Mouse (Mus musculus): Measurements from ENCODE around the gene Pex14. TPM values are rescaled to one million over a fixed set of nuclear protein-coding genes. Genes with fewer than 3 reads are reported as not detected.

Pex14 gene
- 10 to 100 TPM; 30.8 to 31.7 TPM for polyA plus RNA-seq (2017; shearing (Covaris generic))

GRCm38 (mm10) chr4:149099369-149100017, at the start of gene Pex14:
Gene Pex14 (minus strand): TSS chr4:149099876.

GRCm38 (mm10) chr4:149136982-149137770, 37.5 kb upstream of the Pex14 start, which contains the start of gene Cenps:
Gene Cenps (minus strand): TSS chr4:149137629.

GRCm38 (mm10) chr4:149126663-149127062, 27.0 kb upstream of the Pex14 start, which contains the start of gene Cort:
Gene Cort (minus strand): TSS chr4:149126763.

GRCm38 (mm10) chr4:149103875-149104561, 4.3 kb upstream of the Pex14 start, which contains the start of gene Dffa:
Gene Dffa (plus strand): TSS chr4:149104146.

Other genes starting within 250 kb of the Pex14 start
- 10 to 100 TPM; 32.0 to 43.3 TPM for gene Dffa, start 4.3 kb upstream of the Pex14 start, polyA plus RNA-seq (2017; shearing (Covaris generic))
- gene Cort, start 26.9 kb upstream of the Pex14 start, polyA plus RNA-seq (2017; shearing (Covaris generic)), result not detected
- 1 to 10 TPM; 2.6 to 4.8 TPM for gene Cenps, start 37.8 kb upstream of the Pex14 start, polyA plus RNA-seq (2017; shearing (Covaris generic))
- 10 to 100 TPM; 63.3 to 66.3 TPM for gene Pgd, start 66.9 kb upstream of the Pex14 start, polyA plus RNA-seq (2017; shearing (Covaris generic))
- gene Kif1b, start 207.8 kb upstream of the Pex14 start, polyA plus RNA-seq (2017; shearing (Covaris generic)), result 10 to 100 TPM; 29.5 to 40.9 TPM

Measured in inflammation-experienced regulatory T-cells (primary cell).